Mouse (Mus musculus) bone marrow, adult 2 months (tissue): ENCODE data around the gene Miox.

Source experiments
- CTCF ChIP-seq: fragments of 200-500 bp; IDR thresholded peaks from 2 replicates; pipeline ENCODE4 v1.5.1; 2011; ENCODE audit warnings: low read length, control low read depth; ENCODE audit not compliant: control insufficient read depth, insufficient read depth
- POLR2A ChIP-seq: fragments of 200-500 bp; IDR thresholded peaks from 2 replicates; pipeline ENCODE4 v1.6.1; 2011; ENCODE audit warnings: low read depth, mild to moderate bottlenecking, control low read depth, low read length, borderline replicate concordance; ENCODE audit not compliant: control insufficient read depth

- TF ChIP-seq CTCF: no peak
- TF ChIP-seq POLR2A: no peak
These were observed 48.1 kb upstream of the Miox start for GRCm38 (mm10) chr15:89286114-89286513.
